Mouse (Mus musculus): ENCODE measurements at regions not wholly inside any gene's neighbourhood (a gene's known extent, or its start where the extent isn't known, plus 50 kb on each side); places are given as distances from the start of the nearest gene placed in this dataset.

GRCm38 (mm10) chr6:67089530-67090140 lies 52.4 kb upstream of the Gadd45a start:
- Histone ChIP-seq H3K27ac (ENCODE audit: low read depth, low read length) (no peak overlapping the region), H3K4me1 (ENCODE audit: control insufficient read depth, insufficient read depth, low read length) (no peaks in the 10 kb centered on the region), H3K4me3 (ENCODE audit: low read depth, low read length) (no peak overlapping the region), H3K9me3 (replicated peaks; ENCODE audit: control insufficient read depth, low read length) (no peaks in the 10 kb centered on the region), H3K36me3 (ENCODE audit: control insufficient read depth, insufficient read depth, low read length) (no peaks in the 10 kb centered on the region), H3K9ac (ENCODE audit: low read depth, low read length) (no peak overlapping the region), H3K27me3 (ENCODE audit: control insufficient read depth, insufficient read depth, low read length) (no peaks in the 10 kb centered on the region), H3K4me2 (no peak overlapping the region)
- WGBS (ENCODE audit: insufficient replicate concordance), result 70% methylated on average over 3 of the region's 3 CpGs
- no peak for ATAC-seq (replicated peaks; ENCODE audit: insufficient number of reproducible peaks, low FRiP score, low TSS enrichment)

GRCm38 (mm10) chr6:67088741-67089455 lies 51.6 kb upstream of the Gadd45a start:
- Histone ChIP-seq H3K9me3 (replicated peaks; ENCODE audit: control insufficient read depth, low read length) (no peaks in the 10 kb centered on the region), H3K27me3 (ENCODE audit: control insufficient read depth, insufficient read depth, low read length) (no peaks in the 10 kb centered on the region), H3K4me2 (no peak overlapping the region), H3K9ac (ENCODE audit: low read depth, low read length) (no peak overlapping the region), H3K27ac (ENCODE audit: low read depth, low read length) (no peak overlapping the region), H3K36me3 (ENCODE audit: control insufficient read depth, insufficient read depth, low read length) (no peaks in the 10 kb centered on the region), H3K4me3 (ENCODE audit: low read depth, low read length) (no peak overlapping the region), H3K4me1 (ENCODE audit: control insufficient read depth, insufficient read depth, low read length) (no peaks in the 10 kb centered on the region)
- ATAC-seq (replicated peaks; ENCODE audit: insufficient number of reproducible peaks, low FRiP score, low TSS enrichment), result no peak
- 63% methylated on average over 21 of the region's 21 CpGs for WGBS (ENCODE audit: insufficient replicate concordance)

GRCm38 (mm10) chr6:67087837-67088440 lies 50.7 kb upstream of the Gadd45a start:
- no peak for ATAC-seq (replicated peaks; ENCODE audit: insufficient number of reproducible peaks, low FRiP score, low TSS enrichment)
- Histone ChIP-seq H3K9ac (ENCODE audit: low read depth, low read length) (no peak overlapping the region), H3K36me3 (ENCODE audit: control insufficient read depth, insufficient read depth, low read length) (no peaks in the 10 kb centered on the region), H3K27me3 (ENCODE audit: control insufficient read depth, insufficient read depth, low read length) (no peaks in the 10 kb centered on the region), H3K9me3 (replicated peaks; ENCODE audit: control insufficient read depth, low read length) (no peaks in the 10 kb centered on the region), H3K4me3 (ENCODE audit: low read depth, low read length) (no peak overlapping the region), H3K27ac (ENCODE audit: low read depth, low read length) (no peak overlapping the region), H3K4me1 (ENCODE audit: control insufficient read depth, insufficient read depth, low read length) (no peaks in the 10 kb centered on the region), H3K4me2 (no peak overlapping the region)
- 68% methylated on average over 5 of the region's 5 CpGs for WGBS (ENCODE audit: insufficient replicate concordance)

- WGBS (ENCODE audit: insufficient replicate concordance), result 36% methylated on average over 3 of the region's 3 CpGs
These were observed 50.1 kb upstream of the Gadd45a start for GRCm38 (mm10) chr6:67087393-67087792.

More at GRCm38 (mm10) chr6:67087393-67087792, 50.1 kb upstream of the Gadd45a start:
- no peaks in the 10 kb centered on the region for H3K4me1 ChIP-seq (ENCODE audit: control insufficient read depth, insufficient read depth, low read length)
- no peak overlapping the region for H3K4me3 ChIP-seq (ENCODE audit: low read depth, low read length)
- H3K27me3 ChIP-seq (ENCODE audit: control insufficient read depth, insufficient read depth, low read length), result no peaks in the 10 kb centered on the region
- no peak overlapping the region for H3K9ac ChIP-seq (ENCODE audit: low read depth, low read length)
- no peaks in the 10 kb centered on the region for H3K9me3 ChIP-seq (replicated peaks; ENCODE audit: control insufficient read depth, low read length)
- no peak overlapping the region for H3K27ac ChIP-seq (ENCODE audit: low read depth, low read length)
- ATAC-seq (replicated peaks; ENCODE audit: insufficient number of reproducible peaks, low FRiP score, low TSS enrichment), result no peak; the same call in 1 of the 2 replicates
- no peak overlapping the region for H3K4me2 ChIP-seq
- no peaks in the 10 kb centered on the region for H3K36me3 ChIP-seq (ENCODE audit: control insufficient read depth, insufficient read depth, low read length)

Measured in heart, embryonic 11.5 days (tissue).